ENCODE assay signal across 19 mouse cellular contexts in genomic region chr16:7374674-7375073, GRCm38 (mm10).
DNase-seq lines count a peak whose midpoint lies in the region; ATAC-seq and TF ChIP-seq lines count a peak whose summit lies in the region.
"Had no signal": no experiment of that assay in that cellular context is flagged by ENCODE, and none has a peak within 500 bp of the region (broad histone marks: within the 10 kb centered on the region; RNA-seq: fewer than 3 reads in every experiment).

No protein-coding gene starts in this region.

- peak overlapping the region; percentile 7; the same call in 1 of the 2 replicates for H3K27ac ChIP-seq in layer of hippocampus, adult 2 months
- H3K27ac ChIP-seq in forebrain, embryonic 10.5 days: no peak overlapping the region
- H3K27ac ChIP-seq in forebrain, postnatal 0 days (ENCODE audit: low read depth, low read length): no peak overlapping the region
- H3K27ac ChIP-seq: embryonic facial prominence, embryonic 13.5 days; heart, embryonic 15.5 days; kidney, embryonic 15.5 days; liver, embryonic 14.5 days; lung, embryonic 15.5 days had no signal

- no peak overlapping the region for H3K4me3 ChIP-seq in layer of hippocampus, adult 2 months
- no peak overlapping the region for H3K4me3 ChIP-seq in forebrain, embryonic 10.5 days
- H3K4me3 ChIP-seq in forebrain, postnatal 0 days (ENCODE audit: low read depth, low read length): no peak overlapping the region
- H3K4me3 ChIP-seq: embryonic facial prominence, embryonic 13.5 days; heart, embryonic 15.5 days; kidney, embryonic 15.5 days; lung, embryonic 15.5 days had no signal

- WGBS in forebrain, embryonic 10.5 days: 47% methylated on average over 2 of the region's 2 CpGs
- WGBS in forebrain, postnatal 0 days: 17% methylated on average over 2 of the region's 2 CpGs

- no peak for TF ChIP-seq CTCF in layer of hippocampus, adult 2 months (conservative IDR thresholded peaks at IDR 0.05)
- TF ChIP-seq CTCF in forebrain, postnatal 0 days (IDR thresholded peaks at IDR 0.05; ENCODE audit: low read depth): no peak

- no peaks in the 10 kb centered on the region for H3K36me3 ChIP-seq in forebrain, embryonic 10.5 days (replicated peaks)
- H3K36me3 ChIP-seq in forebrain, postnatal 0 days (ENCODE audit: insufficient read depth): no peaks in the 10 kb centered on the region
- H3K36me3 ChIP-seq: embryonic facial prominence, embryonic 13.5 days; heart, embryonic 15.5 days; kidney, embryonic 15.5 days; lung, embryonic 15.5 days had no signal

- peaks cover 16% of the 10 kb centered on the region for H3K27me3 ChIP-seq in forebrain, embryonic 10.5 days (ENCODE audit: poor library complexity, severe bottlenecking)
- no peaks in the 10 kb centered on the region for H3K27me3 ChIP-seq in forebrain, postnatal 0 days (ENCODE audit: insufficient read depth, low read length)
- H3K27me3 ChIP-seq: embryonic facial prominence, embryonic 13.5 days; heart, embryonic 15.5 days; kidney, embryonic 15.5 days; lung, embryonic 15.5 days had no signal

- H3K9ac ChIP-seq in forebrain, postnatal 0 days: no peak overlapping the region
- H3K9ac ChIP-seq: embryonic facial prominence, embryonic 13.5 days; heart, embryonic 15.5 days; kidney, embryonic 15.5 days; liver, embryonic 14.5 days; lung, embryonic 15.5 days had no signal

- DNase-seq in layer of hippocampus, adult 2 months (ENCODE audit: low spot score in 2 of 2): no peak
- DNase-seq in layer of hippocampus, adult 9-11 months: no peak
- peak; percentile 81 for DNase-seq in Muller cell, postnatal 12 days (ENCODE audit: inconsistent ontology term)
- peak; percentile 15 for DNase-seq in forebrain, embryonic 10.5 days (ENCODE audit: extremely low spot score, low spot score)
- DNase-seq in forebrain, postnatal 0 days: peak; percentile 10
- no peak for DNase-seq in urinary bladder, postnatal 14 days (ENCODE audit: low spot score)
- no peak for DNase-seq in heart, postnatal 36 days
- DNase-seq: adrenal gland, adult 2 months; cerebellum, adult 9-10 months; gastrocnemius, postnatal 25 days; kidney, postnatal 4 days; lung, postnatal 4 days; thymus, postnatal 36 days had no signal

- peaks cover 13% of the 10 kb centered on the region for H3K4me1 ChIP-seq in forebrain, embryonic 10.5 days
- no peaks in the 10 kb centered on the region for H3K4me1 ChIP-seq in forebrain, postnatal 0 days (ENCODE audit: insufficient read depth)
- H3K4me1 ChIP-seq: embryonic facial prominence, embryonic 13.5 days; lung, embryonic 15.5 days had no signal

- intact Hi-C loops in heart, postnatal 36 days (cut with DNase I): no loop called here

- no peak overlapping the region for H3K4me2 ChIP-seq in forebrain, postnatal 0 days (ENCODE audit: low read depth)
- H3K4me2 ChIP-seq: embryonic facial prominence, embryonic 13.5 days; heart, embryonic 15.5 days; kidney, embryonic 15.5 days; lung, embryonic 15.5 days had no signal

- no peaks in the 10 kb centered on the region for H3K9me3 ChIP-seq in forebrain, embryonic 10.5 days
- H3K9me3 ChIP-seq in forebrain, postnatal 0 days (ENCODE audit: low read length): no peaks in the 10 kb centered on the region
- H3K9me3 ChIP-seq: embryonic facial prominence, embryonic 13.5 days; heart, embryonic 15.5 days; kidney, embryonic 15.5 days; lung, embryonic 15.5 days had no signal

- peak; percentile 36 for ATAC-seq in forebrain, postnatal 0 days
- ATAC-seq: intestine, postnatal 0 days had no signal

Comparison
In these comparisons a context has a peak if more than half of its experiments do, and no peak if none do; other contexts are left out.
1. DNase-seq: peak in Muller cell, postnatal 12 days (single experiment), forebrain, embryonic 10.5 days (single experiment) and forebrain, postnatal 0 days (single experiment); none in layer of hippocampus, adult 2 months (0 of 2), layer of hippocampus, adult 9-11 months (single experiment), urinary bladder, postnatal 14 days (single experiment) and heart, postnatal 36 days (0 of 2).